Mouse (Mus musculus) G1E (cell line): ENCODE measurements at regions not wholly inside any gene's neighbourhood (a gene's known extent, or its start where the extent isn't known, plus 50 kb on each side); places are given as distances from the start of the nearest gene placed in this dataset.

Experiments
- CTCF ChIP-seq: IDR thresholded peaks from 2 replicates; pipeline ENCODE4 v1.5.1; 2012; ENCODE audit warnings: low read depth, low read length, inconsistent platforms, mixed read lengths
- GATA1 ChIP-seq: IDR thresholded peaks from 2 replicates; pipeline ENCODE4 v1.6.1; 2012; ENCODE audit warnings: borderline replicate concordance, low read length, inconsistent platforms, mixed read lengths
- GATA2 ChIP-seq: IDR thresholded peaks from 2 replicates; pipeline ENCODE4 v1.6.1; 2012; ENCODE audit warnings: low read depth, low read length, inconsistent platforms, borderline replicate concordance
- POLR2AphosphoS5 ChIP-seq: IDR thresholded peaks from 2 replicates; pipeline ENCODE4 v1.6.1; 2012; ENCODE audit warnings: low read depth, low read length, inconsistent platforms; ENCODE audit not compliant: insufficient replicate concordance
- TAL1 ChIP-seq: conservative IDR thresholded peaks from 2 replicates; pipeline ENCODE4 v1.6.1; 2012; ENCODE audit warnings: low read depth, low read length, inconsistent platforms, mixed read lengths

DNA sequence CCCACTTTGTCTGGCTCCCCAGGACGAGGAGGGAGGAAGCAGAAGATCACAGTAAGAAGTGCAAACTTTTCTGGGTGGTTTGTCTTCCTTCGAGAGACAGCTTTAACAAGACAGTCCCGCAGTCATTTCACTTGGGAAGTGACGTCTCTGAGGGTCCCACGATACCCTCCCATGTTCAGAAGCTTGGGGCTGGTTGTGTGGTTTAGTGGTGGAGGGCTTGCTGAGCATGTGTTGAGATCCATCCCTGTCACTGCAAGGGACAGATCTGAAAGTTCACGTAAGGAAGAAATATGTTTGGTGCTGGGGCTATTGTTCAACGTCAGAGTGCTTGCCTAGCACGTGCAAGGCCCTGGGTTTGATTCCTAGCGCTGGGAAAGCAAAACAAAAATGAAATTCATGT, 65.2 kb upstream of the Ahctf1 start:
- no peak for TF ChIP-seq CTCF
- no peak for TF ChIP-seq TAL1
- TF ChIP-seq GATA1 = no peak
- TF ChIP-seq POLR2AphosphoS5 = no peak
- no peak for TF ChIP-seq GATA2
